Mouse (Mus musculus) thymus, adult 2 months (tissue): ENCODE data around the gene Mboat7.

Experiments
- CTCF ChIP-seq: fragments of 200-500 bp; IDR thresholded peaks from 2 replicates; pipeline ENCODE4 v1.5.1; 2012; ENCODE audit warnings: mild to moderate bottlenecking, control low read depth, low read length, moderate library complexity, borderline replicate concordance; ENCODE audit not compliant: control insufficient read depth, poor library complexity, insufficient read depth; ENCODE audit errors: extremely low read depth
- POLR2A ChIP-seq: fragments of 200-500 bp; IDR thresholded peaks from 2 replicates; pipeline ENCODE4 v1.6.1; 2012; ENCODE audit warnings: mild to moderate bottlenecking, low read length, control low read depth, moderate library complexity; ENCODE audit not compliant: control insufficient read depth, poor library complexity, insufficient read depth; ENCODE audit errors: extremely low read depth

GRCm38 (mm10) chr7:3656966-3657365, 36.4 kb downstream of the Mboat7 start:
- no peak for TF ChIP-seq CTCF
- TF ChIP-seq POLR2A: no peak
